Mouse (Mus musculus): ENCODE results near the gene Fezf2. TPM values are rescaled to one million over a fixed set of nuclear protein-coding genes. Genes with fewer than 3 reads are reported as not detected.
A peak's percentile ranks its signal among the peaks of the same experiment; 100 is the strongest.

Gene Fezf2
- polyA plus RNA-seq, 1 experiment from 2014 or later: 65.2 TPM

DNA sequence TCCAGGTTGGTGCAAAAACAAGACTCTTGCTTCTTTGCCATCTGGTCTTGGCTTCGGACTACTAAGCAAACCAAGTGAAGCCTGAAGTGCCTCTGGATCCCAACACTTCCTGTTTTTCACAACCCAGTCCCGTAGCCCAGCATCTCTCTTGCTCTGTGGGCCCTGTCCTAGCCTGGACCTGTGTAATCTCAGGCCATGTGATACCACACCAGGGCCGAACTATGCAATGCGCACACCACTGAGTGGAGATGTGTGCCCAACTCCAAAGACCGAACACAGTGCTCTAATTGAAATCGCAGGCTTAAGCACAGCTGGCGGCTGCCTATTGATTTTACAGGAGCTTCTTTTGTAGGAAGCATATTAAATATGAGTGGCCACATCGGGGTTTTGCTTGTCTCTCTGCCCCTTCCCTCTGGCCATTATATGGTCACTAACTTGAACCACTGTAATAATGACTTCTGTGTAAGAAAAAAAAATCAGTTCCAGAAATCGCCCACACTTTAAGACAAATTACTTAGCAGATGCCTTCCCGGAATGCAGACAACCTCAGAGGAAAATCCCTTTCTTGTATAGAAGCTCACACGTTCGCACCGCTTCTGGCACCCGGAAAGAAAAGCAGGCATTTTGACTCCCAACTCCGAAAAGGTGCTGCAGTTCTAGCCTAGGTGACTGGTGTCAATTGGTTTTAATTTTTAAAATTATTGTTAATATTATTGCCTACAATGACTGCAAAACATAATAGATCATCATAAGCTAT, 1.5 kb upstream of the Fezf2 start:
- Histone ChIP-seq H3K4me2 (no peak overlapping the region), H3K9ac (no peak overlapping the region), H3K27me3 (peaks cover 97% of the 10 kb centered on the region), H3K9me3 (replicated peaks) (no peaks in the 10 kb centered on the region), H3K4me1 (peaks cover 59% of the 10 kb centered on the region), H3K36me3 (ENCODE audit: poor library complexity, severe bottlenecking) (no peaks in the 10 kb centered on the region), H3K4me3 (no peak overlapping the region), H3K27ac (no peak overlapping the region)
- 20% methylated on average over 15 of the region's 15 CpGs for WGBS
- no peak for ATAC-seq

DNA sequence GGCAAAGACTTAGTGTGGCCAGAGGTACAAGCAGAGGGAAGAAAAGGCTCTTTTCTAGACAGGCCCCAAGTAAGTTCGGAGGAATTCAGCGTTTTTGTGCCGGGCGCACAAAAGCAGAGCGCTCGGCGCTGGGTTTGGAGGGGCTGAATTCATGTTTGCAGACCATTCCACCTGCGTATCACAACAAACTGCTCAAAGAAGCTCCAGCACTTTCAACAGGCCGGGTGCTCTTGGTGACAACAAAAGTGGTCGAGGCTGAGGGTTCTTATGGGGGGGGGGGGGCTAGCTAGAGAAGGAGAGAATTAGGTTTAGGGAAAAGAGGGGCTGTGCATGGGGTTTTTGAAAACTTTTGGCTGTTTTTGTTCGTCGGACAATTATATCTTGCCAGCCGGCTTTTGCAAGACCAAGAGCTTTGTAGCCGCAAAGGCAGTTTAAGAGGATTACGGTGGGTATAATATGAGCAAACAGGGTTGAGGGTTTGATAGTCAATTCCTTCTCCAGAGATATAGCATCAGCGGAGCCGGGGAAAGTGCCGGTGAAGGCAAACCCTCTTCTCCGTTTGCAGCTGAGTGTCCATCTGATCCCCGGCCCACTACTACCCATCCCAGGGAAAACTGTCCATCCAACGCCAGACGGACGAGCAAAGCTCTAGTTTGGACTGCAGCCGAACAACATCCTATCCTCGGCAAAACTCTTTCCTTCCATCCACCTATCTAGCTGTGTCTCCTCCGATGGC, 956 bp downstream of the Fezf2 start:
- peak; percentile 28; the same call in 1 of the 2 replicates for ATAC-seq
- WGBS: 1% methylated on average over 26 of the region's 26 CpGs
- peak overlapping the region; percentile 60 for H3K4me2 ChIP-seq
- peaks cover 6% of the 10 kb centered on the region; the same call in 1 of the 2 replicates for H3K36me3 ChIP-seq (ENCODE audit: poor library complexity, severe bottlenecking)
- peak overlapping the region; percentile 92 for H3K9ac ChIP-seq
- H3K4me1 ChIP-seq: peaks cover 68% of the 10 kb centered on the region
- peak overlapping the region; percentile 97 for H3K27ac ChIP-seq
- H3K27me3 ChIP-seq: peaks cover 96% of the 10 kb centered on the region
- H3K4me3 ChIP-seq: peak overlapping the region; percentile 61
- H3K9me3 ChIP-seq (replicated peaks): no peaks in the 10 kb centered on the region

DNA sequence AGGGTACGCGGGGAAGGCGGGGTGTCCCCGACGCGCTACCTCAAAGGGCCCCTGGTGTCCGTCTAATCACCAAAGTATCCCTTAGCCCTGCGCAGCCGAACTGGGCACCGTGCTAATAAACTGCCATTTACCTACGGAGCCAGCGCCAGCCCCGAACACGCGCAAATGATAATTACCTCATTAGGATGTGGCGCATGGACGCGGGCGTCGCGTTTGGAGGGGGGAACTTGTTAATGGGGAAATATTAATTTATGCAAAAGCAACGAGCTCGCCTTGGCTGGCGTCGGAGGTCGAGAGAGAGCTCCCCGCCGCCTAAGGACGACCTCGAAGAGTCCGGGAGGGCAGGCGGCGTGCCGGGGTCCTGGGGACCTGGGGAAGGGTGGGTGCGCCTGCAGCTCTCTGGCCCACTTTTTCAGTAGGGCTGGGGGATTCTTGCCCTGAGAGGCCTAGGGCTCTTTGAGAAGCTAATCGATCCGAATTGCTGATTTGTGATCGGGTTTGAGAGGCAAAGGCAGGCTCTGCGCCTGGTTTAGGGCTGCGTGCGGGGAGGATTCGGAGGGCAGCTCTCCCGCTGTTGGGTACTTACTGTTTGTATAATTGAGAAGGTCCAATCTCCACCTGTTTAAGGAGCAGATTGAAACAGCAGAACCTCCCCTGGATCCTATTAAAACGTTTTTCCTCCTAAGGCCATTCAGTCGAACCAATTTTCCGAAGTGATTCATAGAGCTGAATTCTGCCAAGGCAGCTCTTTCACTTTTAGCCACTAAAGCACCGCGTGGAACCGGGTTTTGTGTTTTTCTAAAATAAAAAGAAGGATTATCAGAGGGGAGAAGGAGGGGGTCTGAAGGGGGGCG, 1.8 kb downstream of the Fezf2 start:
- Histone ChIP-seq H3K4me1 (peaks cover 76% of the 10 kb centered on the region), H3K9ac (peak overlapping the region; percentile 92), H3K27ac (peak overlapping the region; percentile 97), H3K36me3 (ENCODE audit: poor library complexity, severe bottlenecking) (peaks cover 6% of the 10 kb centered on the region; the same call in 1 of the 2 replicates), H3K4me2 (peak overlapping the region; percentile 60), H3K9me3 (replicated peaks) (no peaks in the 10 kb centered on the region), H3K4me3 (peak overlapping the region; percentile 61), H3K27me3 (peaks cover 96% of the 10 kb centered on the region)
- under 1% methylated on average over 50 of the region's 50 CpGs for WGBS
- peak; percentile 61 for ATAC-seq

DNA sequence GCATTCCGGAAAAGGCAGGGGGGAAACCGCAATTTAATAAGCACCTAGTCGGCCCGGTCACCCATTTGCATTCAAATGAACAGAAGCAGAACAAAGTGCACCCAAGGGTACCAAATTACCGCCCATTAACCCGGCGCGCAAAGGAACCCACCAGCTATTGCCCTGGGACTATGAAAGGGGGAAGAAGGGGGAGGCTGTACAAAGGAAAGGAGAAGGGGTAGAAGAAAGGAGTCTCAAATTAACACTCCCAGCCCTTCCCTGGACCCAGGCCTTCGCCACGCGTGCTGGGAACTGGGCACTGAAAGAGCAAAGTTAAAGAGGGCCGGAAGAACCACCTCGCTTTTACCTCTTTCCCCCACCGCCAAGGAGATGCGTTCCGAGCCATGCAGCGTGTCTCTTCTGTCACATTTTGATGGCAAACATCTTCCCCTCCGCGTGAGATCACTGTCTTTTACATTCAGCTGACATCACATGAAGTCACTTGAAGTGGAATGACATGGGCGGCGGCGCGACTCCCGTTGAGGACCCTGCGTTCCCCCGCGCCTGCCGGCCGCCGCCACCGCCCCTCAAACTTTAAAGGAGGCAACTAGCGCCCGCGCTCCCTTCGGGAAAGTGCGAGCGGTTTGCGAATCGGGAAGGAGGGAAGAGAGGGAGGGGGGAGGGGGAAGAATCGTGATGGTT, 2.6 kb downstream of the Fezf2 start:
- H3K4me1 ChIP-seq: peaks cover 81% of the 10 kb centered on the region
- H3K4me3 ChIP-seq: peak overlapping the region; percentile 61
- WGBS: under 1% methylated on average over 40 of the region's 40 CpGs
- no peaks in the 10 kb centered on the region for H3K9me3 ChIP-seq (replicated peaks)
- peak overlapping the region; percentile 97 for H3K27ac ChIP-seq
- peak overlapping the region; percentile 60 for H3K4me2 ChIP-seq
- peak; percentile 55 for ATAC-seq
- peaks cover 93% of the 10 kb centered on the region for H3K27me3 ChIP-seq
- peak overlapping the region; percentile 92 for H3K9ac ChIP-seq
- H3K36me3 ChIP-seq (ENCODE audit: poor library complexity, severe bottlenecking): peaks cover 6% of the 10 kb centered on the region; the same call in 1 of the 2 replicates

DNA sequence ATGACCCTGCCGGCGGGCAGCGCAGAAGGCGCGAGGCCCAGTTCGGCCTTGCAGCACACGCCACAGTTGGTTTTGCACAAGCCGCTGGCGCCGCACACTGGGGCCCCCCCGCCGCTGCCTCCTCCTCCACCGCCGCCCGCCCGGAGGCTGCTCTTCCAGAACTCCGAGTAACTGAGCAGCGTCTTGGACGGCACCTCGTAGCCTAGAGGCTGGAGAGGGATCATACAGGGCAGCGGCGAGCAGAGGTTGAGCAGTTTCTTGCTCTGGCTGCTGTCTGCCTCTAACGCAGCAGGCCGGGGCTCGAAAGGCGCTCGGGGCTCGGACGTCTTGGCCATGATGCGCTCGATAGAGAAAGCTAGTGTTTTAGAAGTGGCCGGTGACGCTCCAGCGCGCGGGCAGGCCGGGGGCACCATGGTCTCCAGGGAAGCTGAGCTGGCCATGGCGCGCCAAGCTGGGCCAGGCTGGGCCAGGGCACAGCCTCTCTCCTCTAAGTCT, 3.2 kb downstream of the Fezf2 start:
- H3K9me3 ChIP-seq (replicated peaks): no peaks in the 10 kb centered on the region
- H3K36me3 ChIP-seq (ENCODE audit: poor library complexity, severe bottlenecking): peaks cover 6% of the 10 kb centered on the region; the same call in 1 of the 2 replicates
- H3K4me2 ChIP-seq: peak overlapping the region; percentile 60
- ATAC-seq: peak; percentile 23
- peaks cover 80% of the 10 kb centered on the region for H3K4me1 ChIP-seq
- H3K9ac ChIP-seq: peak overlapping the region; percentile 92
- peak overlapping the region; percentile 97 for H3K27ac ChIP-seq
- H3K4me3 ChIP-seq: peak overlapping the region; percentile 61
- peaks cover 91% of the 10 kb centered on the region for H3K27me3 ChIP-seq
- under 1% methylated on average over 31 of the region's 39 CpGs for WGBS

DNA sequence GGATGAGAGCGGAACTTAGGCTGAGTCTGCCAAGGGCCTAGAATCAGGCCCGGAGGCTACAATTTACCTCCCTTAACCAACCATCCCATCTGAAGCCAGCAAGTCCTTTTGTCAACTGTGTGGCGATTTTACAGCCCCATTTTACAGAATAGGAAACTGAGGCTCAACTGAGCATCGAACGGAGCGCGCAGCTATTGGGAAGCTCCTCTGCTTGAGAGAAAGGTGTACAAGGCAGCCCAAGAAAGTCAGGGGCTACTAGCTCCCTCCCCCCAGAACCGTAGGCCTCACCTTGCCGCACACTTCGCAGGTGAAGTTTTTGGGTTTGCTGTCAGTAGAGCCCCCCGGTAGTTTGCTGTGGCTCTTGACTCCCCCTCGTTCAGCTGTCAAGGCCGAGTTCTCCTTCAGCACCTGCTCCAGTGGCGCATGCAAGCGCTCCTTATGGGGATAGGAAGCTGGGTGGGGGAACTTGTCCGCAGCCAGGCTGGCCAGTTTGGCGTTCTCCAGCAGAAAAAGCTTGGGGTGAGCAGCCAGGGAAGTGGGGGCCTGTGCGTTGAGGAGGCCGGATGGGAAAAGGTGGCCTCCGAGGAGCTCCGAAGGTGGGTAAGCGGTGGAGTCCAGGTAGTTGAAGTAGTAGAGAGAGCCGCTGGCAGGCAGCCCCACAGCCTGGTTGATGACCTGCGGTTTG, 3.8 kb downstream of the Fezf2 start:
- Histone ChIP-seq H3K36me3 (ENCODE audit: poor library complexity, severe bottlenecking) (peaks cover 6% of the 10 kb centered on the region; the same call in 1 of the 2 replicates), H3K27ac (peak overlapping the region; percentile 97), H3K9ac (peak overlapping the region; percentile 92), H3K9me3 (replicated peaks) (no peaks in the 10 kb centered on the region), H3K4me1 (peaks cover 78% of the 10 kb centered on the region), H3K4me3 (peak overlapping the region; percentile 61), H3K27me3 (peaks cover 90% of the 10 kb centered on the region), H3K4me2 (peak overlapping the region; percentile 60)
- no peak for ATAC-seq
- 4% methylated on average over 24 of the region's 24 CpGs for WGBS

DNA sequence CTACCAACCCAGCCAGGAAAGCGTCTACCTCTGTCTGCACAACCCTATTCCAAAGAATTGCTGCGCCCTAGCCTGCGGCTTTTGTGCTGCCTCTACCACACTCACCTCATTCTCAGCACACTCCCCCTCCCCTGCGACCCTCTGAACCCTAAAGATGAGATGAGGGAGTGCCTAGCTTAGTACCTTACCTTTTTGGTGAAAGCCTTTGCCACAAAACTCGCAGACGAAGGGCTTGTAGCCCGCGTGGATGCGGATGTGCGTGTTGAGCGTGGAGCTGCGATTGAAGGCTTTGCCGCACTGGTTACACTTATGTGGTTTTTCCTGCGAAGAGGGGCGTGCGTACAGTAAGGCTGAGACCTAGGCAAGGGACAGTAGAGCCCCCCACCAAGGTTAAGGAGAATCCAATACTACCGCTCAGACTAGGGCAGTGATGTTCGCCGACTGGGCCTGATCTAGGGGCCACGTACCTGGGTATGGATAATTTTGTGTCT, 4.5 kb downstream of the Fezf2 start:
- ATAC-seq: no peak
- Histone ChIP-seq H3K36me3 (ENCODE audit: poor library complexity, severe bottlenecking) (peaks cover 6% of the 10 kb centered on the region; the same call in 1 of the 2 replicates), H3K9ac (peak overlapping the region; percentile 92), H3K4me2 (peak overlapping the region; percentile 60), H3K4me3 (peak overlapping the region; percentile 61), H3K27me3 (peaks cover 86% of the 10 kb centered on the region), H3K4me1 (peaks cover 77% of the 10 kb centered on the region), H3K9me3 (replicated peaks) (no peaks in the 10 kb centered on the region), H3K27ac (peak overlapping the region; percentile 97)
- 3% methylated on average over 20 of the region's 20 CpGs for WGBS

DNA sequence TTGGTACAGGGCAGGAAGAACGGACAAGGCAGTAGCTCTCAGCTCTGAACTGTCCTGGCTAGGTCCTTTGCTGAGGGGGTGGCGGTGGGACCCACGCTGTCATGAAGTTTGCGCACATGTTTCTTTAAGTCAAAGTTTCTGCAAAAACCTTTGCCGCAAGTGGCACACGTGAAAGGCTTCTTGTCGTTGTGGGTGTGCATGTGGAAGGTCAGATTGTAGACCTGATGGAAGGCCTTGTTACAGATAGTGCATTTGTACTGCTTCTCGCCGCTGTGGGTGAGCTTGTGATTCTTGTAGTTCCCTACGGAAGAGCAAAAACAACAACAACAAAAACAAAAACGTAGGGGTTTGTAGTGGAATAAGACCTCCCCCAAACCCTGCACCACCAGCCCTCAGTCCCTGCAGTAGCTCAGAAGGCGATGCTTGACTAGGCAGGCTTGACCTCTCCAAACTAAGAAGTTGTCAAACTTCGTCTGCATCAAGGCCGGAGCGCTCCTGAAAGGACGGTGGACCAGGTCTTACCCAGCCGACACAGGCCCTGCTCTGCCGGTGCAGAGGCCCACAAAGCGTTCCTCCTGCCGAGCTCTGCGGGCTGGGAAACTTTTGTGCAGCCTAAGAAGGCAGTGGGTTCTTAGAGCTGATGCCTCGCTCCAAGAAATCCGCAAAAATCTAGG, 5.4 kb downstream of the Fezf2 start:
- ATAC-seq: no peak
- Histone ChIP-seq H3K4me2 (peak overlapping the region; percentile 60), H3K27ac (peak overlapping the region; percentile 97), H3K36me3 (ENCODE audit: poor library complexity, severe bottlenecking) (peaks cover 6% of the 10 kb centered on the region; the same call in 1 of the 2 replicates), H3K4me1 (peaks cover 74% of the 10 kb centered on the region), H3K4me3 (peak overlapping the region; percentile 61), H3K27me3 (peaks cover 79% of the 10 kb centered on the region), H3K9me3 (replicated peaks) (no peaks in the 10 kb centered on the region), H3K9ac (peak overlapping the region; percentile 92)
- 6% methylated on average over 23 of the region's 23 CpGs for WGBS

DNA sequence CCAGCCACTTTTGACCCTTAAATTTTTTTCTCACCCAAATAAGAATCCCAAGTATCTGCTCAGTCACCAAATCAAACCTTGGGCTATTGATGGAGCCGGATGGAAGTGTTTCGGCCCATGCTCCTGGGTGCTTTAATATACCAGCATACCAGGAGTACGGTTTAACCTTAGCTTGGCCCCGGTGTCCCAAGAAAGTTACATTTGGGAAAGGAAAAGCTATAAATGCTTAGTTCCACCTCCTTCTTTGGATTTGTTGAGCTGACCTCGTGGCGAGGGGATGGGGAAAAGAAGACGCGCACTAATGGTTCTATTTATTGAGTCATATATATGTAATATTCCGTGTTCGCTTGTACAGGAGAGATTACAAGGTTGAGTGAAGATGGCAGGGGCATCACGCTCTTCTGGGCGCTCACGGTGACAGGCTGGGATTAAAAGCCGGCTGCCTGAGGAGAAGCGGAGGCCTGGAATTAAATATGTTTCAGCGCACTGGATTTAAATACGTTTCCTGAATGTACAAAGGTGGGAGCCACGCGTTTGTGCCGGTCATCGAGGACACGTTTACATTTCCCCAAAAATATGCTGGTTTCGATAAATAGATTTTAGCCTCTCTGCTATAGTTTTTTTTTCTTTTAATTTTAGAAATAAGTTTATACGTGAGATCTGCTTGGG, 6.1 kb downstream of the Fezf2 start:
- Histone ChIP-seq H3K4me2 (peak overlapping the region; percentile 60), H3K9ac (peak overlapping the region; percentile 92), H3K4me1 (peaks cover 74% of the 10 kb centered on the region), H3K9me3 (replicated peaks) (no peaks in the 10 kb centered on the region), H3K27me3 (peaks cover 79% of the 10 kb centered on the region), H3K27ac (peak overlapping the region; percentile 97), H3K4me3 (peak overlapping the region; percentile 61), H3K36me3 (ENCODE audit: poor library complexity, severe bottlenecking) (peaks cover 6% of the 10 kb centered on the region; the same call in 1 of the 2 replicates)
- WGBS: 8% methylated on average over 24 of the region's 24 CpGs
- no peak for ATAC-seq
